Mouse (Mus musculus): ENCODE data around the gene BC107364. TPM values are rescaled to one million over a fixed set of nuclear protein-coding genes. Genes with fewer than 3 reads are reported as not detected.
"Not testable (repeated sequence)": the region's sequence is repeated elsewhere in the genome, so short reads cannot be mapped to it uniquely, and the experiment has no call there.

The BC107364 gene
- polyA plus RNA-seq, 1 experiment: 0.09 TPM

GRCm38 (mm10) chr3:96409701-96410246 lies 42.3 kb downstream of the BC107364 start:
- H3K36me3 ChIP-seq (ENCODE audit: control insufficient read depth, insufficient read depth, low read length): no peaks in the 10 kb centered on the region
- H3K4me1 ChIP-seq (replicated peaks; ENCODE audit: control insufficient read depth, insufficient read depth, low read length): peaks cover 4% of the 10 kb centered on the region; the same call in 1 of the 2 replicates
- WGBS: 13% methylated on average over 31 of the region's 31 CpGs
- no peak for DNase-seq
- H3K27me3 ChIP-seq (ENCODE audit: control insufficient read depth, insufficient read depth, low read length): peaks cover 11% of the 10 kb centered on the region
- H3K27ac ChIP-seq (ENCODE audit: control insufficient read depth, insufficient read depth, low read length): no peak overlapping the region
- TF ChIP-seq CTCF (IDR thresholded peaks at IDR 0.05; ENCODE audit: borderline replicate concordance, control insufficient read depth, extremely low read depth, insufficient read depth, low read length, poor library complexity): no peak
- TF ChIP-seq POLR2A (IDR thresholded peaks at IDR 0.05; ENCODE audit: control insufficient read depth, extremely low read depth, insufficient read depth, low read length, poor library complexity): no peak
- H3K4me3 ChIP-seq (ENCODE audit: control insufficient read depth, insufficient read depth, low read length): no peak overlapping the region

- 93% methylated on average over 10 of the region's 10 CpGs for WGBS
These were observed 44.0 kb downstream of the BC107364 start for GRCm38 (mm10) chr3:96408111-96408510.

GRCm38 (mm10) chr3:96405541-96406503 lies 46.3 kb downstream of the BC107364 start:
- DNase-seq: no peak
- Histone ChIP-seq H3K27ac (ENCODE audit: control insufficient read depth, insufficient read depth, low read length) (no peak overlapping the region), H3K4me3 (ENCODE audit: control insufficient read depth, insufficient read depth, low read length) (no peak overlapping the region), H3K27me3 (ENCODE audit: control insufficient read depth, insufficient read depth, low read length) (peaks cover 25% of the 10 kb centered on the region), H3K36me3 (ENCODE audit: control insufficient read depth, insufficient read depth, low read length) (no peaks in the 10 kb centered on the region), H3K4me1 (replicated peaks; ENCODE audit: control insufficient read depth, insufficient read depth, low read length) (0 out of 2 replicates have a peak, but pooled peaks cover 3% of the 10 kb centered on the region)
- TF ChIP-seq POLR2A (IDR thresholded peaks at IDR 0.05; ENCODE audit: control insufficient read depth, extremely low read depth, insufficient read depth, low read length, poor library complexity): no peak
- no peak for TF ChIP-seq CTCF (IDR thresholded peaks at IDR 0.05; ENCODE audit: borderline replicate concordance, control insufficient read depth, extremely low read depth, insufficient read depth, low read length, poor library complexity)
- WGBS: 64% methylated on average over 32 of the region's 32 CpGs

More at GRCm38 (mm10) chr3:96408111-96408510, 44.0 kb downstream of the BC107364 start:
- not testable (repeated sequence) for H3K27ac ChIP-seq (ENCODE audit: control insufficient read depth, insufficient read depth, low read length); H3K4me1 ChIP-seq (replicated peaks; ENCODE audit: control insufficient read depth, insufficient read depth, low read length); H3K4me3 ChIP-seq (ENCODE audit: control insufficient read depth, insufficient read depth, low read length); H3K36me3 ChIP-seq (ENCODE audit: control insufficient read depth, insufficient read depth, low read length); DNase-seq
- H3K27me3 ChIP-seq (ENCODE audit: control insufficient read depth, insufficient read depth, low read length): peaks cover 20% of the 10 kb centered on the region

GRCm38 (mm10) chr3:96405004-96405403 lies 47.1 kb downstream of the BC107364 start:
- H3K4me3 ChIP-seq (ENCODE audit: control insufficient read depth, insufficient read depth, low read length): no peak overlapping the region
- H3K4me1 ChIP-seq (replicated peaks; ENCODE audit: control insufficient read depth, insufficient read depth, low read length): 0 out of 2 replicates have a peak, but pooled peaks cover 3% of the 10 kb centered on the region
- DNase-seq: no peak
- H3K36me3 ChIP-seq (ENCODE audit: control insufficient read depth, insufficient read depth, low read length): no peaks in the 10 kb centered on the region
- peaks cover 25% of the 10 kb centered on the region for H3K27me3 ChIP-seq (ENCODE audit: control insufficient read depth, insufficient read depth, low read length)
- no peak overlapping the region for H3K27ac ChIP-seq (ENCODE audit: control insufficient read depth, insufficient read depth, low read length)
- TF ChIP-seq POLR2A (IDR thresholded peaks at IDR 0.05; ENCODE audit: control insufficient read depth, extremely low read depth, insufficient read depth, low read length, poor library complexity): no peak
- no peak for TF ChIP-seq CTCF (IDR thresholded peaks at IDR 0.05; ENCODE audit: borderline replicate concordance, control insufficient read depth, extremely low read depth, insufficient read depth, low read length, poor library complexity)
- WGBS: 45% methylated on average over 11 of the region's 11 CpGs

GRCm38 (mm10) chr3:96404450-96404849 lies 47.7 kb downstream of the BC107364 start:
- TF ChIP-seq POLR2A (IDR thresholded peaks at IDR 0.05; ENCODE audit: control insufficient read depth, extremely low read depth, insufficient read depth, low read length, poor library complexity) (no peak), CTCF (IDR thresholded peaks at IDR 0.05; ENCODE audit: borderline replicate concordance, control insufficient read depth, extremely low read depth, insufficient read depth, low read length, poor library complexity) (no peak)
- Histone ChIP-seq H3K4me3 (ENCODE audit: control insufficient read depth, insufficient read depth, low read length) (no peak overlapping the region), H3K4me1 (replicated peaks; ENCODE audit: control insufficient read depth, insufficient read depth, low read length) (0 out of 2 replicates have a peak, but pooled peaks cover 3% of the 10 kb centered on the region), H3K27me3 (ENCODE audit: control insufficient read depth, insufficient read depth, low read length) (peaks cover 21% of the 10 kb centered on the region), H3K27ac (ENCODE audit: control insufficient read depth, insufficient read depth, low read length) (no peak overlapping the region), H3K36me3 (ENCODE audit: control insufficient read depth, insufficient read depth, low read length) (no peaks in the 10 kb centered on the region)
- DNase-seq: no peak
- WGBS: 11% methylated on average over 26 of the region's 26 CpGs

GRCm38 (mm10) chr3:96403016-96403415 lies 49.1 kb downstream of the BC107364 start:
- WGBS: 18% methylated on average over 1 of the region's 1 CpGs
- no peak for DNase-seq
- H3K27me3 ChIP-seq (ENCODE audit: control insufficient read depth, insufficient read depth, low read length): peaks cover 24% of the 10 kb centered on the region
- 0 out of 2 replicates have a peak, but pooled peaks cover 3% of the 10 kb centered on the region for H3K4me1 ChIP-seq (replicated peaks; ENCODE audit: control insufficient read depth, insufficient read depth, low read length)
- H3K4me3 ChIP-seq (ENCODE audit: control insufficient read depth, insufficient read depth, low read length): no peak overlapping the region
- TF ChIP-seq CTCF (IDR thresholded peaks at IDR 0.05; ENCODE audit: borderline replicate concordance, control insufficient read depth, extremely low read depth, insufficient read depth, low read length, poor library complexity) (no peak), POLR2A (IDR thresholded peaks at IDR 0.05; ENCODE audit: control insufficient read depth, extremely low read depth, insufficient read depth, low read length, poor library complexity) (no peak)
- H3K36me3 ChIP-seq (ENCODE audit: control insufficient read depth, insufficient read depth, low read length): no peaks in the 10 kb centered on the region
- H3K27ac ChIP-seq (ENCODE audit: control insufficient read depth, insufficient read depth, low read length): no peak overlapping the region

Measured in thymus, adult 2 months (tissue).